Mouse (Mus musculus): Measurements from ENCODE around the gene Erp29. TPM values are rescaled to one million over a fixed set of nuclear protein-coding genes. Genes with fewer than 3 reads are reported as not detected.

Gene Erp29
- polyA plus RNA-seq (2012; rRNA removed): 14.7 and 18.7 TPM in 2 replicates

GRCm38 (mm10) chr5:121452026-121452869 lies at the start of gene Erp29:
TSS of gene Erp29 (minus strand) at chr5:121452506.

GRCm38 (mm10) chr5:121451644-121452025 lies 671 bp downstream of the Erp29 start, which contains the start of gene Tmem116:
TSS of gene Tmem116 (plus strand) at chr5:121451893.

DNA sequence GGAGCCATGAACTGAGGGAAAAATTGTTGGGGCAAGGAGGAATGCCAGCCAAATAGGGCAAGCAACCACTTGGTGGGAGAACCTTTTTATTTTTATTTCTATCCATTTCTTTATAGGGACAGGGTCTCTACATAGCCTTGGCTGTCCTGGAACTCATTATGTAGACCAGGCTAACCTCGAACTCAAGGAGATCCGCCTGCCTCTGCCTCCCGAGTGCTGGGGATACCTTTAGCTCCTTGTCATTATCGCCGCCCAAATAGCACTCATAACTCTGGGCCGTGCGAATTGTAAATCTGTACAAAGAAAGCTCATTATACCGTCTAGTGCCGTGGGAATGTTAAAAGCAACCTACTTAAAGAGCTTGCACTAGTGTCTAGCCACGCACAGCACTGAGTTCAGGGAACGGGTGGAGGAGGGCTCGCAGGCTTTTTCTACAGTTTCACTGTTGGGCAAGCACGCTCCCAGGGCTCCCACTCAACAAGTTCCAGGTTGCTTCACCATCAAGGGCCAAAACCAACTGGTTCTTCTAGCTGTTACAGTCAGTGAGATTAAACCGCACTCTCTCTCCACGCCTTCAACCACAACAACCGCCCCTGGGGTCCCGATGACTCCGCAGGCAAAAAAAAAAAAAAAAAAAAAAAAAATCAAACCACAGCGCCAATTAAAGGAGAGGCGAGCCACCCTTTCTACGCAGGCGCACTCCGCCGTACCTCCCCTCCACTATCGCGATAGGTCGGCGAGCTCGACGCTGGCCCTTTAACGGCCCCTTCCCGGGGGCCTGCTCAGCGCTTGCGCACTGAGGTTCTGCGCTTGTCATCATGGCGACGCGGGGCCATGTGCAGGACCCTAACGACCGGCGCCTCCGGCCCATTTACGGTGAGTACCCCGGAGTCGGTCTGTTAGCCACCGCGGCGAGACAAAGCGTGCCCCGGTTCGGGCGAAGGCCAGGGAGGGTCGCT lies 54.8 kb downstream of the Erp29 start, which contains the start of gene Naa25:
Gene Naa25 (plus strand): TSS at position 750 of the 959 bp plus-strand sequence.

GRCm38 (mm10) chr5:121385461-121386119 lies 66.7 kb downstream of the Erp29 start, which contains the start of gene Trafd1:
TSS of gene Trafd1 (minus strand) at chr5:121385632.

Other genes starting within 250 kb of the Erp29 start
- 78.0 and 88.8 TPM in 2 replicates for gene Rpl6, start 248.0 kb downstream of the Erp29 start, polyA plus RNA-seq (2012; rRNA removed)
- gene Hectd4, start 232.3 kb downstream of the Erp29 start, polyA plus RNA-seq (2012; rRNA removed): 4.6 and 6.4 TPM in 2 replicates
- gene Trafd1, start 66.9 kb downstream of the Erp29 start, polyA plus RNA-seq (2012; rRNA removed): 21.6 and 27.4 TPM in 2 replicates
- 2.1 and 3.7 TPM in 2 replicates for gene Naa25, start 54.6 kb downstream of the Erp29 start, polyA plus RNA-seq (2012; rRNA removed)
- 1.7 and 1.8 TPM in 2 replicates for gene Tmem116, start 613 bp downstream of the Erp29 start, polyA plus RNA-seq (2012; rRNA removed)
- gene Adam1b, start 50.9 kb upstream of the Erp29 start, polyA plus RNA-seq (2012; rRNA removed): not detected in 2 replicates
- gene Adam1a, start 93.0 kb upstream of the Erp29 start, polyA plus RNA-seq (2012; rRNA removed): 0.66 and 1.3 TPM in 2 replicates
- not detected in 2 replicates for gene Gm42878, start 93.0 kb upstream of the Erp29 start, polyA plus RNA-seq (2012; rRNA removed)
- gene Mapkapk5, start 93.4 kb upstream of the Erp29 start, polyA plus RNA-seq (2012; rRNA removed): 7.4 and 8.5 TPM in 2 replicates
- 326 and 343 TPM in 2 replicates for gene Aldh2, start 141.3 kb upstream of the Erp29 start, polyA plus RNA-seq (2012; rRNA removed)
- 2.2 and 2.5 TPM in 2 replicates for gene Acad12, start 166.4 kb upstream of the Erp29 start, polyA plus RNA-seq (2012; rRNA removed)
- gene Acad10, start 208.0 kb upstream of the Erp29 start, polyA plus RNA-seq (2012; rRNA removed): 2.0 and 2.2 TPM in 2 replicates
- gene Brap, start 208.1 kb upstream of the Erp29 start, polyA plus RNA-seq (2012; rRNA removed): 9.2 and 10.1 TPM in 2 replicates